Mouse (Mus musculus): ENCODE results near the gene Mmp12.

GRCm38 (mm10) chr9:7336740-7337483 is 7.3 kb upstream of the Mmp12 start:
- TF ChIP-seq CTCF (IDR thresholded peaks at IDR 0.05; ENCODE audit: low read depth, low read length) = no peak
- no peak for TF ChIP-seq POLR2A (IDR thresholded peaks at IDR 0.05; ENCODE audit: borderline replicate concordance, low read depth, low read length)

Measured in bone marrow macrophage, adult 2 months (primary cell).